Mouse (Mus musculus) forebrain, embryonic 14.5 days (tissue): Measurements from ENCODE around the gene Rpl15. TPM values are rescaled to one million over a fixed set of nuclear protein-coding genes. Genes with fewer than 3 reads are reported as not detected.
"Not testable (repeated sequence)": the region's sequence is repeated elsewhere in the genome, so short reads cannot be mapped to it uniquely, and the experiment has no call there.

ENCODE experiments used
- ATAC-seq: fragments of 200-750 bp; cut with Nextera tagmentation; 2 replicates; pipeline ENCODE4 v1.8.0; 2017; ENCODE audit warnings: mild to moderate bottlenecking, moderate library complexity
- DNase-seq: peaks from one replicate; pipeline ENCODE4 v3.0.0-alpha.2; 2015; ENCODE audit warnings: low spot score
- H3K27ac ChIP-seq: fragments of 300-500 bp; sonication (generic); 2 replicates; pipeline ENCODE4 v1.5.1; 2014; ENCODE audit warnings: low read depth, mild to moderate bottlenecking, control low read depth, low read length, moderate library complexity
- H3K27me3 ChIP-seq: fragments of 300-500 bp; sonication (generic); replicated peaks from 2 replicates; pipeline ENCODE4 v1.6.1; 2014; ENCODE audit warnings: low read length, control low read depth, mixed read lengths; ENCODE audit not compliant: control insufficient read depth, insufficient read depth
- H3K36me3 ChIP-seq: fragments of 300-500 bp; sonication (generic); 2 replicates; pipeline ENCODE4 v1.6.1; 2014; ENCODE audit warnings: low read length, control low read depth; ENCODE audit not compliant: control insufficient read depth, insufficient read depth
- H3K4me1 ChIP-seq: fragments of 300-500 bp; sonication (generic); 2 replicates; pipeline ENCODE4 v1.6.1; 2014; ENCODE audit warnings: antibody characterized with exemption, low read length, control low read depth; ENCODE audit not compliant: control insufficient read depth, insufficient read depth
- H3K4me2 ChIP-seq: fragments of 300-500 bp; sonication (generic); 2 replicates; pipeline ENCODE4 v1.6.1; 2014; ENCODE audit warnings: mild to moderate bottlenecking, control low read depth, low read length
- H3K4me3 ChIP-seq: fragments of 300-500 bp; sonication (generic); 2 replicates; pipeline ENCODE4 v1.5.1; 2014; ENCODE audit warnings: low read depth, low read length, control low read depth
- H3K9ac ChIP-seq: fragments of 300-500 bp; sonication (generic); 2 replicates; pipeline ENCODE4 v1.6.1; 2014; ENCODE audit warnings: mild to moderate bottlenecking, low read length, control low read depth, moderate library complexity
- H3K9me3 ChIP-seq: fragments of 300-500 bp; sonication (generic); replicated peaks from 2 replicates; pipeline ENCODE4 v1.6.1; 2016; ENCODE audit warnings: low read length, control low read depth, mixed read lengths; ENCODE audit not compliant: control insufficient read depth
- WGBS: fragments of 180-500 bp; shearing (Covaris S2); extraction: QIAGEN DNeasy Blood & Tissue Kit; methylation state at CpG from one replicate; pipeline ENCODE4 v1.1.7; 2014; 5-methylcytosine and 5-hydroxymethylcytosine counted together
- polyA plus RNA-seq: library from polyadenylated mRNA; unstranded; fragments of >200 nt; fragmentation: Nextera tagmentation; extraction: Ambion mirVana; gene quantifications from 2 replicates; pipeline ENCODE4 v1.2.1, GENCODE M21; 2014

The Rpl15 gene
- polyA plus RNA-seq, 1 experiment from 2014 or later = 464 TPM

DNA sequence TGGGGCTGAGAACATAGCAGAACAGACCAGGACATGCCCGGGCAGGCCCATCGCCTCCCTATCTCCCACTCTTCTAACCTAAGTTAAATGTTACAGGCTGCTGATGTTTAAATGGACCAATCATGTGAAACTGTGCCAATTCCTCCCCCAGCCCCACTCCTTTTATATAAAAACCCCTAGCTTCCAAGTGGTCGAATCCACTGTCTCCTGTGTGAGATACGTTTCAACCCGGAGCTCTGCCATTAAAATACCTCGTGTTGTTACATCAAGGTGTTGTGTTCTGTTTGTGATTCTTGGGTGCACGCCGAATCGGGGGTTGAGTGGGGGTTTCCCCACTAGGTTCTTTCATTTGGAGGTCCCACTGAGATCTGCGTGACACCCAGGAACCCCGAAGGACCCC lies 45.8 kb downstream of the Rpl15 start:
- H3K36me3 ChIP-seq, H3K4me1 ChIP-seq, H3K4me3 ChIP-seq, DNase-seq, ATAC-seq, H3K27me3 ChIP-seq, H3K9me3 ChIP-seq, H3K27ac ChIP-seq, H3K9ac ChIP-seq, H3K4me2 ChIP-seq: not testable (repeated sequence)
- WGBS = 96% methylated on average over 11 of the region's 11 CpGs

DNA sequence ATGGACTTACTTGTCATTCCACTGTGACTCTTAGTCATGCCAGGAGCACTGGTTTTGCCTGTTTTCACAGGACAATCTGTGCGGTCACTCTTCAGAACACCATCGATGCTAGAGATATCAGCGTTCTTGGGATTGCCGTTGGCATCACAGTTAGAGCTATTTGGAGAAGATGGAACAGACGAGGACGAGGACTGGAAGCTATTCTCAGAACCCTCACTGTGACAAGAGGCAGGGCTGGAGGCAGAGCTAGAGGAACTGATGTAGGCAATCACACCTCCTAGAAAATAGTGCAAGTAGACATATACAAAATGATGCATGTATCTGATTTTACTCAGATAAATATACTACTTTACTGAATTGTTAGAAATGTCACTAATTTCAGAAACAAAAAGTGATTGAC lies 49.2 kb downstream of the Rpl15 start:
- Histone ChIP-seq H3K27ac (no peak overlapping the region), H3K4me2 (no peak overlapping the region), H3K4me3 (no peak overlapping the region), H3K36me3 (no peaks in the 10 kb centered on the region), H3K9me3 (no peaks in the 10 kb centered on the region), H3K4me1 (no peaks in the 10 kb centered on the region), H3K27me3 (no peaks in the 10 kb centered on the region), H3K9ac (no peak overlapping the region)
- no peak for ATAC-seq
- WGBS = 91% methylated on average over 6 of the region's 6 CpGs
- no peak for DNase-seq

Other genes starting within 250 kb of the Rpl15 start
- gene Nr1d2, start 32.3 kb downstream of the Rpl15 start, polyA plus RNA-seq = 6.7 and 7.1 TPM in 2 replicates
- gene Nkiras1, start 255 bp downstream of the Rpl15 start, polyA plus RNA-seq = 28.7 and 34.3 TPM in 2 replicates
- 78.0 and 78.7 TPM in 2 replicates for gene Ube2e1, start 60.5 kb upstream of the Rpl15 start, polyA plus RNA-seq